Comparison of ENCODE assay signal across 8 mouse cellular contexts in genomic region chr9:21033136-21033535, GRCm38 (mm10). TPM values are rescaled to one million over a fixed set of nuclear protein-coding genes. Genes with fewer than 3 reads are reported as not detected.
DNase-seq lines count a peak whose midpoint lies in the region; ATAC-seq and TF ChIP-seq lines count a peak whose summit lies in the region.

No protein-coding gene starts in this region.

- peak overlapping the region; percentile 85 for H3K4me2 ChIP-seq in hindbrain, embryonic 15.5 days

- no peaks in the 10 kb centered on the region; the same call in 1 of the 2 replicates for H3K27me3 ChIP-seq in cerebellum, adult 2 months (ENCODE audit: control insufficient read depth, insufficient read depth, low read length)
- peaks cover 81% of the 10 kb centered on the region for H3K27me3 ChIP-seq in hindbrain, embryonic 15.5 days

- DNase-seq in cerebellum, adult 2 months = no peak
- DNase-seq in cerebellum, adult 8-10 months = no peak
- DNase-seq in c-Kit-negative CD71-positive TER-119-positive erythroid progenitor cells, embryonic 14.5 days (ENCODE audit: low read depth, low spot score) = peak; percentile 89
- DNase-seq in gastrocnemius, adult 18-20 months (ENCODE audit: low spot score) = peak; percentile 90
- peak; percentile 76 to 77 for DNase-seq in left cerebral cortex, postnatal 14 days (ENCODE audit: low spot score in 2 of 2)
- peak; percentile 88 for DNase-seq in spleen, adult 12 weeks (ENCODE audit: low spot score)

- WGBS in cerebellum, adult 2 months = 2% methylated on average over 34 of the region's 34 CpGs
- under 1% methylated on average over 32 of the region's 34 CpGs for WGBS in hindbrain, embryonic 15.5 days

- 0 out of 2 replicates have a peak overlapping the region, but pooled peaks have one; percentile 11 for H3K9ac ChIP-seq in hindbrain, embryonic 15.5 days

- TF ChIP-seq CTCF in cerebellum, adult 2 months (IDR thresholded peaks at IDR 0.05; ENCODE audit: borderline replicate concordance, insufficient read depth, low read depth, low read length) = no peak

- intact Hi-C loops in left cerebral cortex, postnatal 14 days (cut with DNase I) = loop anchor here (2.0 to 5.0 kb wide), 3 partner anchors 40 to 104 kb away; partner anchors contain the start of genes Fdx1l, Gm38431, Gm49373 and Raver1

- H3K9me3 ChIP-seq in hindbrain, embryonic 15.5 days = no peaks in the 10 kb centered on the region

- H3K4me3 ChIP-seq in cerebellum, adult 2 months (replicated peaks; ENCODE audit: insufficient read depth, low read depth, low read length) = peak overlapping the region; percentile 44
- H3K4me3 ChIP-seq in hindbrain, embryonic 15.5 days = peak overlapping the region; percentile 47

- peaks cover 9% of the 10 kb centered on the region for H3K4me1 ChIP-seq in cerebellum, adult 2 months (ENCODE audit: control insufficient read depth, insufficient read depth, low read length)
- H3K4me1 ChIP-seq in hindbrain, embryonic 15.5 days (replicated peaks) = peaks cover 83% of the 10 kb centered on the region

- TF ChIP-seq POLR2A in cerebellum, adult 2 months (IDR thresholded peaks at IDR 0.05; ENCODE audit: borderline replicate concordance, insufficient read depth, low read length) = no peak

- ATAC-seq in hindbrain, embryonic 15.5 days (ENCODE audit: low FRiP score, low read depth) = no peak
- peak; percentile 38 for ATAC-seq in megakaryocyte progenitor cell, adult 5-6 weeks (replicated peaks; ENCODE audit: poor library complexity)

- H3K27ac ChIP-seq in cerebellum, adult 2 months (ENCODE audit: insufficient read depth, low read length) = no peak overlapping the region
- H3K27ac ChIP-seq in hindbrain, embryonic 15.5 days (replicated peaks) = no peak overlapping the region

- no peaks in the 10 kb centered on the region for H3K36me3 ChIP-seq in hindbrain, embryonic 15.5 days

RNA-seq across cellular contexts. Expression of gene Icam5, which starts 1.3 kb away (rescaled TPM):
- polyA plus RNA-seq in cerebellum, adult 2 months (2012; rRNA removed) = 1.6 and 2.5 TPM in 2 replicates
- not detected for total RNA-seq in gastrocnemius, adult 18-20 months (2021)
- polyA plus RNA-seq in hindbrain, embryonic 15.5 days (2015; fragmentation: Nextera tagmentation; extraction: Ambion mirVana) = 1.7 and 2.6 TPM in 2 replicates
- total RNA-seq in left cerebral cortex, postnatal 14 days (2021) = 100 to 1,000 TPM; 294 to 307 TPM
- not detected in 2 replicates for total RNA-seq in megakaryocyte progenitor cell, adult 5-6 weeks (2015)
- total RNA-seq in megakaryocyte progenitor cell, adult 5-6 weeks (2017) = 0.21 and 0.24 TPM in 2 replicates

RNA-seq across cellular contexts. Expression of gene Icam4, which starts 4.0 kb away (rescaled TPM):
- 0.32 and 0.65 TPM in 2 replicates for polyA plus RNA-seq in cerebellum, adult 2 months (2012; rRNA removed)
- 1 to 10 TPM; 1.4 to 2.8 TPM for total RNA-seq in gastrocnemius, adult 18-20 months (2021)
- not detected in 2 replicates for polyA plus RNA-seq in hindbrain, embryonic 15.5 days (2015; fragmentation: Nextera tagmentation; extraction: Ambion mirVana)
- total RNA-seq in left cerebral cortex, postnatal 14 days (2021) = under 1 TPM in 1 of 2 experiments, not detected in 1; 0.86 TPM
- 4.5 and 7.8 TPM in 2 replicates for total RNA-seq in megakaryocyte progenitor cell, adult 5-6 weeks (2015)
- total RNA-seq in megakaryocyte progenitor cell, adult 5-6 weeks (2017) = 3.7 and 4.0 TPM in 2 replicates

RNA-seq across cellular contexts. Expression of gene Icam1, which starts 17.4 kb away (rescaled TPM):
- 1.4 and 1.6 TPM in 2 replicates for polyA plus RNA-seq in cerebellum, adult 2 months (2012; rRNA removed)
- total RNA-seq in gastrocnemius, adult 18-20 months (2021) = 1 to 10 TPM; 1.6 to 3.0 TPM
- polyA plus RNA-seq in hindbrain, embryonic 15.5 days (2015; fragmentation: Nextera tagmentation; extraction: Ambion mirVana) = 3.4 and 3.9 TPM in 2 replicates
- 1 to 10 TPM; 3.0 to 3.6 TPM for total RNA-seq in left cerebral cortex, postnatal 14 days (2021)
- 5.3 and 6.9 TPM in 2 replicates for total RNA-seq in megakaryocyte progenitor cell, adult 5-6 weeks (2015)
- total RNA-seq in megakaryocyte progenitor cell, adult 5-6 weeks (2017) = 9.2 and 9.8 TPM in 2 replicates

RNA-seq across cellular contexts. Expression of gene Mrpl4, which starts 30.6 kb away (rescaled TPM):
- polyA plus RNA-seq in cerebellum, adult 2 months (2012; rRNA removed) = 135 and 139 TPM in 2 replicates
- total RNA-seq in gastrocnemius, adult 18-20 months (2021) = 10 to 100 TPM; 57.9 to 58.8 TPM
- 109 and 114 TPM in 2 replicates for polyA plus RNA-seq in hindbrain, embryonic 15.5 days (2015; fragmentation: Nextera tagmentation; extraction: Ambion mirVana)
- 10 to 100 TPM; 58.7 to 62.9 TPM for total RNA-seq in left cerebral cortex, postnatal 14 days (2021)
- 42.0 and 48.1 TPM in 2 replicates for total RNA-seq in megakaryocyte progenitor cell, adult 5-6 weeks (2015)
- 44.1 and 50.7 TPM in 2 replicates for total RNA-seq in megakaryocyte progenitor cell, adult 5-6 weeks (2017)

RNA-seq across cellular contexts. Expression of gene Zglp1, which starts 33.8 kb away (rescaled TPM):
- polyA plus RNA-seq in cerebellum, adult 2 months (2012; rRNA removed) = 1.0 TPM in 1 of 2 replicates, not detected in the other
- total RNA-seq in gastrocnemius, adult 18-20 months (2021) = not detected
- 0.58 and 3.0 TPM in 2 replicates for polyA plus RNA-seq in hindbrain, embryonic 15.5 days (2015; fragmentation: Nextera tagmentation; extraction: Ambion mirVana)
- total RNA-seq in left cerebral cortex, postnatal 14 days (2021) = 1 to 10 TPM in 1 of 2 experiments, not detected in 1; 1.8 TPM
- 1.6 TPM in 1 of 2 replicates, not detected in the other for total RNA-seq in megakaryocyte progenitor cell, adult 5-6 weeks (2015)
- total RNA-seq in megakaryocyte progenitor cell, adult 5-6 weeks (2017) = 0.96 TPM in 1 of 2 replicates, not detected in the other

Comparison
In these comparisons a context has a peak if more than half of its experiments do, and no peak if none do; other contexts are left out.
1. DNase-seq: peak in c-Kit-negative CD71-positive TER-119-positive erythroid progenitor cells, embryonic 14.5 days (single experiment), gastrocnemius, adult 18-20 months (single experiment), left cerebral cortex, postnatal 14 days (2 of 2) and spleen, adult 12 weeks (single experiment); none in cerebellum, adult 2 months (0 of 2) and cerebellum, adult 8-10 months (single experiment).
2. RNA of gene Icam5, which starts 1.3 kb away (total RNA-seq): 294 to 307 TPM in left cerebral cortex, postnatal 14 days; 0.21 to 0.24 TPM in megakaryocyte progenitor cell, adult 5-6 weeks and not detected in gastrocnemius, adult 18-20 months; every median in the first group is over 100 times any median in the second.